Mouse (Mus musculus) brown adipose tissue, adult 24 weeks (tissue): ENCODE measurements around the gene Acot8. TPM values are rescaled to one million over a fixed set of nuclear protein-coding genes. Genes with fewer than 3 reads are reported as not detected.

Source experiments
- H3K27ac ChIP-seq: fragments of 200-500 bp; replicated peaks from 2 replicates; pipeline ENCODE4 v1.5.1; 2012; ENCODE audit warnings: low read depth, mild to moderate bottlenecking, low read length
- H3K4me1 ChIP-seq: fragments of 200-500 bp; 2 replicates; pipeline ENCODE4 v1.6.1; 2012; ENCODE audit warnings: low read length, mixed read lengths; ENCODE audit not compliant: control insufficient read depth, insufficient read depth, insufficient read length
- H3K4me3 ChIP-seq: fragments of 200-500 bp; 2 replicates; pipeline ENCODE4 v1.5.1; 2012; ENCODE audit warnings: low read depth, mild to moderate bottlenecking, low read length, moderate library complexity; ENCODE audit not compliant: insufficient read depth
- polyA plus RNA-seq: library from polyadenylated mRNA; stranded (reverse); fragments of >200 nt; gene quantifications from 2 replicates; pipeline ENCODE4 v1.2.4, GENCODE M21; 2012; ENCODE audit not compliant: missing spikeins, insufficient read depth, insufficient read length

The Acot8 gene
- 15.5 and 16.3 TPM in 2 replicates for polyA plus RNA-seq

DNA sequence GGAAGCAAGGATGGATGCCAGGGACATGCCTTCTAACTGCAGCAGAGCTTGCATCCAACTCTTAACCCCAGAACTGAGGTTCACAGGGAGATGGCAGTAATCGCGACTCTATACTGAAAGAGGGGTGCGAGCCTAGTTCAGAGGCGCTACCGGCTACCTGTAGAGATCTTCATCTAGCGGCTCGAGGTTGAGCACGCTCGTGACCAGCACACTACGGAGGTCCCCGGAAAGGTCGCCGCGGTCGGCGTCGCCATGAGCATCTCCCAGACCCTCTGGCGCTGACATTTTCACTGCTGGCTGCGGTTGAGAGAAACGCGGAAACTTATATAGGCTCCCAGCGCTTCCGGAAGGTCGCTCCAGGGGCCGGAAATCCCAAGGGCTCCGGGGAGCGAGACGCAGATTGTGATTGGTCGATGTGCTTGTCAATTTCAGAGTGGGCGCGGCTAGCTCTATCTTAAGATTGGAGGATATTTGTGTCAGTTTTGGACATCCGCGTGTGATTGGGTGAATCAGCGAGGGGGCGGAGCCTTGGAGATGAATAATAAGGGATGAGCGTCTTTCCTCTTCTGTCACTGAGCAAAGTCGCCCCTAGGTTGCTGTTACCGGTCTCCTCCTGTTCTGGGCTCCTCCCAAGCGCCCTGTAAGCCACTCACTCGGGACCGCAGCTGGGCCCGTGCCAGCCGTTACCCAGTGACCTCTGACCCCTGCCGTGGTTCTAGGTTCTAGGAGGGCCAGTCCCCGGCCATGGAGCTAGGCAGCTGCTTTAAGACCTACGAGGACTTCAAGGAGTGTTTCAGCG is at the start of gene Acot8, which contains the start of gene Zswim3:
TSS of gene Acot8 (minus strand) at position 350 of the 799 bp plus-strand sequence.
TSS of gene Zswim3 (plus strand) at position 566 of the 799 bp plus-strand sequence.
- peak within 1 kb of the TSS; percentile 84 for H3K4me3 ChIP-seq
- peaks cover 4% of the 10 kb centered on the region for H3K4me1 ChIP-seq
- H3K27ac ChIP-seq: peak within 1 kb of the TSS; percentile 75

DNA sequence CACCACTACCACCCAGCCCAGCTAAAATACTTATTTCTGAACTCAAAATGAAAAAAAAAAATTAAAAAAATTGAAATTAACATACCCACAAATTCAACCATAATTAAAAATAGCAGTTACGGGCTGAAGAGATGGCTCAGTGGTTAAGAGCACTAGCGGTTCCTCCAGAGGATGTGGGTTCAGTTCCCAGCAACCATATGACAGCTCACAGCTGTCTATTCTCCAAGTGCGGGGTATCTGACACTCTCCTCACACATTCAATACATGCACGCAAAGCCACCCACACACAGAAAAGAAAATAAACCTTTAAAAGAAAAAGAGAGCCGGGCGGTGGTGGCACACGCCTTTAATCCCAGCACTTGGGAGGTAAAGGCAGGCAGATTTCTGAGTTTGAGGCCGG is 45.4 kb upstream of the Acot8 start:
- Histone ChIP-seq H3K4me1 (no peaks in the 10 kb centered on the region), H3K27ac (no peak overlapping the region), H3K4me3 (no peak overlapping the region)

GRCm38 (mm10) chr2:164845782-164846181 is 41.1 kb upstream of the Acot8 start:
- Histone ChIP-seq H3K4me1 (no peaks in the 10 kb centered on the region), H3K27ac (no peak overlapping the region), H3K4me3 (no peak overlapping the region)

GRCm38 (mm10) chr2:164835164-164835563 is 30.5 kb upstream of the Acot8 start:
- Histone ChIP-seq H3K4me3 (peak overlapping the region; percentile 83), H3K4me1 (peaks cover 7% of the 10 kb centered on the region; the same call in 1 of the 2 replicates), H3K27ac (no peak overlapping the region)

DNA sequence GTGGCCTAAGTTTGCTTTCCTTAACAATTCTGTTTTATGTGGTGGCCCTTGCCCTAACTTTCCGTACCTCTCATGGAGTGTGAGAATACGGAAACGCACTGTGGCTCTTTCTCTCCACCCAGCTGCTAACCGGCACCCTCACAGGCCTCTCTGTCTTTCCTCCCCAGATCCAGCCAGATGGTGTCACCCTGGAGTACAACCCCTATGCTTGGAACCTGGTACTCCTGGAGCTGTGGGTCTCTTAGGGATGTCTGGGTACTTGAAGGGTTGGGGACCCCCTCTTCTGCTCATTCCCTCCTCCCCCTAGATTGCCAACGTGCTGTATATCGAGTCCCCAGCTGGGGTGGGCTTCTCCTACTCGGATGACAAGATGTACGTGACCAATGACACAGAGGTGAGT is 29.8 kb upstream of the Acot8 start:
- Histone ChIP-seq H3K4me3 (peak overlapping the region; percentile 83), H3K27ac (peak overlapping the region; percentile 40), H3K4me1 (peaks cover 7% of the 10 kb centered on the region; the same call in 1 of the 2 replicates)

DNA sequence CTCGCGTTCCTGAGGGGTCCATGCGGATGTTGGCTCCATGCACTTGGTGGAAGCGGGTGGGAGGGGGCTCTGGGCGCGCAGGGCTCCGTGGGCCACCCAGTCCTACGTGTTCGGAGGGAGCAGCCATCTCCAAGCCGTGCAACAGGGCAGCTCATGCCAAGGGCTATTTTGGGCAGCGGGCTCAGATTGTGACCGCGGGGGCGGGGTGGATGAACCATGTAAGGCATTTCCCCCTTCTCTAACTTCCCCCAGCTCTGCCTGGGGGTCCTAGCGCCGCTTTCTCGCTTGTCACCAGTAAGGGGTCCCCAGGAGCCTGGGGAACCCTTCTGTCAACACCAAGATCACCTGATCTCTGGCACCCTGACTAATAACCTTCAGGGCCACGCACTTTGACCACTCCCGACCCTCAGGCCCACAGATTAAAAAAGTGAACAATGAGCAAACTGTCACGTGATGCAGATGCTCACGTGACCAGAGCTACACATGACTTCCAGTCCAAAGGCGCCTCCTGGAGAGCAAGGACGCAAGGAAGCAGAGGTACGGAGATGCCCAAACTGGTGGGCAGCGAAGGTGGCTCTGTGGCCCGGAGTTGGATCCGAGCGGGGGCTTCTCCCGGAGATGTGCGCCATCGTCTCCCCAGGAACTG is 28.8 kb upstream of the Acot8 start, which contains the start of gene Neurl2:
TSS of gene Neurl2 (minus strand) at position 143 of the 646 bp plus-strand sequence.
- Histone ChIP-seq H3K4me3 (peak within 1 kb of the TSS; percentile 83), H3K27ac (peak within 1 kb of the TSS; percentile 94), H3K4me1 (peaks cover 7% of the 10 kb centered on the region; the same call in 1 of the 2 replicates)

DNA sequence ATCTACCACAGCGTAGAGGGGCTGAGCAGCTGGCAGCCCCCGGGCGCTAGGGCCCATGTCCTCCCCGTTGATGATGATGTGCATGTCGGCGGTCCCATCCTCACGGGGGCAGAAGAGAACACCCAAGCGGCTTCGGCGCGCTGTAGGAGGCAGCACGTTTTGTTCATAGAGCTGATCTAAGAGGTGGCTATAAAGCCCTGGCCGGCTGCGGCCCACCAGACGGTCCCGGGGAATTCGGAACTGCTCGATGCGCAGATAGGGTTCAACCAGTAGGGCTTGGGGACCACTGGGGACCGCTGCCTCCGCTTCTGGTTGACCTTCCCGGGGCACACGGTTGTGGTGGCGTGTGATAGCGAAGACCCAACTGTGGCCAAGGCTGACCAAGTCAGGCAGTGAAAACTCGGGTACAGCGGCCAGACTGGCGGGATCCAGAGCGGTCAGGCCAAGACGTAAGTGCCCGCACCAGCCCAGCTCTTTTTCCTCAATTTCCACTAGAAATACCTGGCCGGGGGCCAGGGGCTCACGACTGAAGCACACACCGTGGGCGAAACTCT is 28.1 kb upstream of the Acot8 start, which contains the start of gene Ctsa:
TSS of gene Ctsa (plus strand) at position 126 of the 554 bp plus-strand sequence.
- peaks cover 7% of the 10 kb centered on the region; the same call in 1 of the 2 replicates for H3K4me1 ChIP-seq
- peak within 1 kb of the TSS; percentile 83 for H3K4me3 ChIP-seq
- peak within 1 kb of the TSS; percentile 94 for H3K27ac ChIP-seq

- Histone ChIP-seq H3K27ac (no peak overlapping the region), H3K4me1 (peaks cover 7% of the 10 kb centered on the region; the same call in 1 of the 2 replicates), H3K4me3 (peak overlapping the region; percentile 83)
Observed at GRCm38 (mm10) chr2:164832032-164832747, 27.5 kb upstream of the Acot8 start.

DNA sequence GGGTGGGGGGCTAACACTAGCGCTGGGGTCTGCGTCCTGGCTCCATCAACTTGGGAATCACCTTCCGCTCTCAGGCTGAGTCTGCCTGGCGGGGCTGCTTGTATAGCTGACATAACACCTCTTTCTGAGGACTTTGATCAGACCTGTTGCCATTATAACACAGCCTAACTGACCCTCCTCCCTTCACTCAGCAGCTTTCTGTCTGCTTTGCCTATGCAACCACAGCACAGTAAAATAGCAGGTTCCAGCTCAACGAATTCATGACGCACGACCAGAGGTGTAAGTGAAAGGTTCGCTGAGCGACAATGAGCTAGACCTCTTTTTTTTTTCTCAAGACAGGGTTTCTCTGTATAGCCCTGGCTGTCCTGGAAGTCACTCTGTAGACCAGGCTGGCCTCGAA is 26.3 kb upstream of the Acot8 start:
- peaks cover 7% of the 10 kb centered on the region; the same call in 1 of the 2 replicates for H3K4me1 ChIP-seq

GRCm38 (mm10) chr2:164829090-164829489 is 24.4 kb upstream of the Acot8 start:
- H3K27ac ChIP-seq: no peak overlapping the region
- no peak overlapping the region for H3K4me3 ChIP-seq
- peaks cover under 1% of the 10 kb centered on the region; the same call in 1 of the 2 replicates for H3K4me1 ChIP-seq

More for the DNA sequence above, 26.3 kb upstream of the Acot8 start:
- H3K4me3 ChIP-seq: no peak overlapping the region
- H3K27ac ChIP-seq: no peak overlapping the region

DNA sequence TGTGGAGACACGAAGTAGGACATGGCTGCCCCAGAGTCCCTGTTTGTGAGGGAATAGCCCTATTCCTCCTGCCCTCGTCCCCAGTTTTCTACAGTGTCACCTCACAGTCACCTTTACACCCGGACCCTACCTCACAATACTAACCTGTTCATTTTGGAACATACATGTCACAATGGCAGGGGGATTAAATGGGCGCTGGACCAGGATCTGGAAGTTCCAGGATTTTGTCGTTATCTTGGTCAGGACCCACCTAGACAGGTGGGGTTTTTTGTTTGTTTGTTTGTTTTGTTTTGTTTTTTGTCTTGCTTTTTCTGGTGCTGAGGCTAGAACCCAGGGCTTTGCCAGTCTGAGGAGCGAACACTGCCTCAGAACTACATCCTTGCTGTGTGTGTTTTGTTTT is 23.8 kb upstream of the Acot8 start, which contains the start of gene Spata25:
TSS of gene Spata25 (minus strand) at position 101 of the 400 bp plus-strand sequence.
- Histone ChIP-seq H3K27ac (no peak within 1 kb of the TSS), H3K4me3 (no peak within 1 kb of the TSS), H3K4me1 (no peaks in the 10 kb centered on the region)

DNA sequence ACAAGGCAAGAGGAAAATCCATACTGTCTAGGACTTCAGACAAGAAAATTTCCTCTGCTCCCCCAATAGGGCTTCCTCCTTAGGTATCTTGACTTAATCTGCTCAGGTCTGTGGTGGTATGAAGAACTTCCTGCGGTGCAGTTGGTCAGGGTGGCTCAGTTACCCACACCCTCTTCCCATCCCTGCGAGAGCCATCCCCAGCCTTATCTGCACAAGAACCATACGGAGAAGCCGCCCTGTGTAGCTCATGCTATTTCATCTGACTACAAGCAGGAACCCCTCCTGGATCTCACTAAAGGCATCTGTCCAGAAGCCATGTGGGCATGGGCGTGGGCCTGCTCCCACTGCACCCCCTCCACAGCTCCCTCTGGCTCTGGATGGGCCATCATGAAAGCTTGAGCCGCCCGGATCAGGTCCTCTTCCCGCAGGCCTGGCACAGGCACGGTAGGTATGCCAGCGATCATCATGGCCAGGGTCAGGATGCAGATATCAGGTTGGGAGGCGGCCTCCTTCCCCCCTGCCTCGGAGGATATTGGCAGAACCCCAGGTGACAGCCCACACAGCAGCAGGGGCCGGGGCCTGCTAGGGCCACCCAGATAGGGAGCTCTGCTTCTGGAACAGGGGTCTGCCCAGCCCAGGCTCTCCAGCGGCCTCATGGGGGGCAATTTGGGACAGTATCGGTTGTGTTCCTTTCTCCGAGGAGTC is 22.6 kb upstream of the Acot8 start:
- Histone ChIP-seq H3K27ac (no peak overlapping the region), H3K4me3 (no peak overlapping the region)

DNA sequence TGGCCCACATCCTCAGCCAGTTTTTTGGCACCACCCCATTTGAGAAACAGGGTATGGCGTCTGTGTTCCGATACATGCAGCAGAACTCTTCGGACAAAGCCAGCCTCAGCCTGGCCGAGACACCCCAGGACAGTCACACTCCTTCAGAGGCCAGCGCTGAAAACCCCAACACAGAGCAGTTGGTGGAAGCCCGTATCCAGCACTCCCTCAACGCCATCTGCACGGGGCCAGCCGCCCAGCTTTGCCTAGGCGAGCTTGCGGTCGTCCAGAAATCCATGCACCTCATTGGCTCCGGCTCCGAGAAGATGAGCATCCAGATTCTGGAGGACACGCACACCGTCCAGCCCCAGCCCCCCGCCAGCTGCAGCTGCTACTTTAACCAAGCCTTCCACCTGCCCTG is 20.8 kb upstream of the Acot8 start:
- no peak overlapping the region for H3K4me3 ChIP-seq
- H3K27ac ChIP-seq: no peak overlapping the region
- H3K4me1 ChIP-seq: no peaks in the 10 kb centered on the region

More for the DNA sequence above, 22.6 kb upstream of the Acot8 start:
- no peaks in the 10 kb centered on the region for H3K4me1 ChIP-seq

- Histone ChIP-seq H3K27ac (no peak overlapping the region), H3K4me3 (no peak overlapping the region), H3K4me1 (no peaks in the 10 kb centered on the region)
Observed at GRCm38 (mm10) chr2:164823969-164824368, 19.3 kb upstream of the Acot8 start.
